ENCODE assay signal across 8 mouse cellular contexts in the genomic region with DNA sequence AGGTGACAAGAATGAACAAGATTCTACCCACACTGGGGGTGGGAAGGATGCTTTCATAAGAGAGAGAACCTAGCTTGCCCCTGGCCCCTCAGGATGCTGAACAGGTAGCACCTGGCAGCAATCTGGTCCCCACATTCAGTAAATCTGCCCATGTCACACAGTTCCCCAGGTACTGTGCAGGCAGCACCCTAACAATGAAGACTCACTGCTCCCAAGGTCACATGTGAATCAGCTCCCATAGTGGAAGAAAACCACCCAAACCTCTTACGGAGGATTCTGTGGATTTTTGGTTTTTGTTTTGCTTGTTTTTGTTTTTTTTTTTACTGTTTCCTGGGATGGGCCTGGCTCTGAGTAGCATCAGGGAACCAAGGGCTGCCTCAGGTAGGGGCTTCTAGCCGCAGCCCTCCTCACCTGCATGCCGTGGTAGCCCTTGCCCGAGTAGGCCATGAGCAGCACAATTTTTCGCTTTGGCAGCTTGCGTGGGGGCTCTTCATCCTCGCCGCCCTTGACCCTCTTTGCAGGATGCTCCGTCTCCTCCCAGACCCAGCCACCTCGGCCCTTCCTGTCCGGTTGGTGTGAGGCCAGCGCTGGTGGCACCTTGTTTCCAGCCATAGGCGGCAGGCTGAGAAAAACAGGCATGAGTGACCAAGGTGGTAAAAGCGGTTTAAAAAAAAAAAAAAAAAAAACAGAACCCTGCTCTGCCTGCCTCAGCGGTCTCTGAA. TPM values are rescaled to one million over a fixed set of nuclear protein-coding genes. Genes with fewer than 3 reads are reported as not detected.
A peak's percentile ranks its signal among the peaks of the same experiment; 100 is the strongest.
DNase-seq lines count a peak whose midpoint lies in the region; ATAC-seq and TF ChIP-seq lines count a peak whose summit lies in the region.

No protein-coding gene starts in this region.

- no peak for ATAC-seq in forebrain, embryonic 15.5 days (replicated peaks)
- no peak for ATAC-seq in liver, postnatal 0 days

- peak overlapping the region; percentile 22 for H3K9ac ChIP-seq in heart, adult 2 months (ENCODE audit: low read depth, low read length)
- peak overlapping the region; percentile 89 for H3K9ac ChIP-seq in ES-E14 (ENCODE audit: insufficient read depth, low read depth, low read length, poor library complexity, severe bottlenecking)
- peak overlapping the region; percentile 68 for H3K9ac ChIP-seq in forebrain, embryonic 15.5 days (replicated peaks)
- peak overlapping the region; percentile 85 for H3K9ac ChIP-seq in liver, postnatal 0 days (replicated peaks)

- no peak for TF ChIP-seq POLR2A in heart, adult 2 months (IDR thresholded peaks at IDR 0.05; ENCODE audit: insufficient read depth, low read depth, low read length)

- H3K4me3 ChIP-seq in heart, adult 2 months, result peak overlapping the region; percentile 79
- peak overlapping the region; percentile 77 to 95 for H3K4me3 ChIP-seq in ES-E14 (ENCODE audit: insufficient read depth in 1 of 2, low read depth in 1 of 2, low read length in 2 of 2, poor library complexity in 1 of 2, severe bottlenecking in 1 of 2)
- peak overlapping the region; percentile 82 for H3K4me3 ChIP-seq in forebrain, embryonic 15.5 days
- peak overlapping the region; percentile 80 for H3K4me3 ChIP-seq in liver, postnatal 0 days (ENCODE audit: low read depth, low read length)

- 24% methylated on average over 15 of the region's 15 CpGs for WGBS in heart, adult 2 months
- 25% methylated on average over 15 of the region's 15 CpGs for WGBS in forebrain, embryonic 15.5 days
- 12% methylated on average over 15 of the region's 15 CpGs for WGBS in liver, postnatal 0 days (ENCODE audit: insufficient replicate concordance)

- no peaks in the 10 kb centered on the region for H3K36me3 ChIP-seq in heart, adult 2 months (ENCODE audit: control insufficient read depth, insufficient read depth, low read length)
- H3K36me3 ChIP-seq in ES-E14 (ENCODE audit: control insufficient read depth, insufficient read depth, low read length, poor library complexity, severe bottlenecking), result peaks cover 28% of the 10 kb centered on the region
- peaks cover 11% of the 10 kb centered on the region for H3K36me3 ChIP-seq in forebrain, embryonic 15.5 days
- H3K36me3 ChIP-seq in liver, postnatal 0 days (replicated peaks; ENCODE audit: insufficient read depth, low read length), result peaks cover 34% of the 10 kb centered on the region

- H3K9me3 ChIP-seq in ES-E14 (ENCODE audit: control insufficient read depth, insufficient read depth, low read depth, low read length), result no peaks in the 10 kb centered on the region
- H3K9me3 ChIP-seq in forebrain, embryonic 15.5 days, result no peaks in the 10 kb centered on the region
- H3K9me3 ChIP-seq in liver, postnatal 0 days (ENCODE audit: low read length), result no peaks in the 10 kb centered on the region

- no peak for DNase-seq in heart, adult 2 months
- no peak for DNase-seq in heart, postnatal 36 days
- no peak for DNase-seq in ES-E14 (ENCODE audit: low read depth, low spot score)
- no peak for DNase-seq in liver, postnatal 0 days
- no peak for DNase-seq in gastrocnemius, postnatal 4 days (ENCODE audit: low spot score in 2 of 2)
- no peak for DNase-seq in frontal cortex, postnatal 14 days (ENCODE audit: low spot score in 2 of 2)
- no peak for DNase-seq in thymus, postnatal 10 days (ENCODE audit: low spot score in 2 of 2)

- in situ Hi-C loops in ES-E14 (cut with MboI; ENCODE audit: low sequenced_read_pairs in 2 of 2, unreplicated experiment in 2 of 2), result no loop called here

- peaks cover 2% of the 10 kb centered on the region for H3K4me1 ChIP-seq in heart, adult 2 months (ENCODE audit: control insufficient read depth, insufficient read depth, low read length)
- H3K4me1 ChIP-seq in ES-E14 (ENCODE audit: control insufficient read depth in 2 of 2, insufficient read depth in 2 of 2, low read length in 2 of 2, poor library complexity in 1 of 2), result peaks cover 0 to 13% of the 10 kb centered on the region in 2 experiments; a peak in 1 of 4 replicates
- H3K4me1 ChIP-seq in forebrain, embryonic 15.5 days, result peaks cover 18% of the 10 kb centered on the region
- peaks cover 25% of the 10 kb centered on the region for H3K4me1 ChIP-seq in liver, postnatal 0 days (ENCODE audit: insufficient read depth)

- no peak overlapping the region; the same call in 1 of the 2 replicates for H3K27ac ChIP-seq in heart, adult 2 months
- no peak overlapping the region for H3K27ac ChIP-seq in ES-E14 (ENCODE audit: insufficient read depth, low read depth, low read length, poor library complexity, severe bottlenecking)
- H3K27ac ChIP-seq in forebrain, embryonic 15.5 days (replicated peaks), result no peak overlapping the region
- H3K27ac ChIP-seq in liver, postnatal 0 days (ENCODE audit: low read depth), result peak overlapping the region; percentile 79

- peak overlapping the region; percentile 96 for H3K4me2 ChIP-seq in forebrain, embryonic 15.5 days (replicated peaks)
- peak overlapping the region; percentile 99 for H3K4me2 ChIP-seq in liver, postnatal 0 days (ENCODE audit: low read depth, low read length)

- intact Hi-C loops in heart, adult 2 months (cut with DNase I), result no loop called here
- intact Hi-C loops in heart, postnatal 36 days (cut with DNase I), result no loop called here

- TF ChIP-seq EP300 in heart, adult 2 months (IDR thresholded peaks at IDR 0.05; ENCODE audit: insufficient read depth, low read depth, low read length), result no peak
- TF ChIP-seq EP300 in liver, postnatal 0 days (IDR thresholded peaks at IDR 0.05; ENCODE audit: low read depth), result no peak

- H3K27me3 ChIP-seq in heart, adult 2 months (ENCODE audit: control insufficient read depth, insufficient read depth, low read length), result no peaks in the 10 kb centered on the region
- no peaks in the 10 kb centered on the region for H3K27me3 ChIP-seq in forebrain, embryonic 15.5 days
- no peaks in the 10 kb centered on the region for H3K27me3 ChIP-seq in liver, postnatal 0 days (ENCODE audit: insufficient read depth, low read length)

- TF ChIP-seq CTCF in heart, adult 2 months (IDR thresholded peaks at IDR 0.05), result no peak
- TF ChIP-seq CTCF in liver, postnatal 0 days (IDR thresholded peaks at IDR 0.05; ENCODE audit: low read depth), result no peak

- H3K79me2 ChIP-seq in heart, adult 2 months (replicated peaks; ENCODE audit: control insufficient read depth, insufficient read depth, low read length), result no peaks in the 10 kb centered on the region

TF ChIP-seq in ES-E14, 5 proteins besides CTCF, POLR2A, EP300 and RAD21:
- TF ChIP-seq MAFK (IDR thresholded peaks at IDR 0.05; ENCODE audit: insufficient read depth, low read depth, low read length) (no peak), HCFC1 (IDR thresholded peaks at IDR 0.05; ENCODE audit: borderline replicate concordance, insufficient read depth, low read length) (no peak), ZNF384 (IDR thresholded peaks at IDR 0.05; ENCODE audit: low read depth, low read length) (no peak; the same call in 1 of the 2 replicates), ZC3H11A (IDR thresholded peaks at IDR 0.05; ENCODE audit: borderline replicate concordance, low read depth, low read length) (no peak), CHD2 (IDR thresholded peaks at IDR 0.05; ENCODE audit: low read depth, low read length) (no peak)
TF ChIP-seq in ES-E14: peak in this region for 0.

RNA-seq across cellular contexts. Expression of a gene that starts 1.0 kb away (rescaled TPM):
- 10 to 100 TPM; 19.1 to 21.3 TPM for total RNA-seq in heart, adult 2 months (2021)
- polyA plus RNA-seq in heart, adult 2 months (2012; rRNA removed), result 15.8 and 16.2 TPM in 2 replicates
- total RNA-seq in heart, postnatal 36 days (2021), result 10 to 100 TPM; 18.8 to 21.9 TPM
- 62.1 and 68.2 TPM in 2 replicates for total RNA-seq in ES-E14 (2012; rRNA removed)
- 23.6 and 25.7 TPM in 2 replicates for polyA plus RNA-seq in forebrain, embryonic 15.5 days (2015; fragmentation: Nextera tagmentation; extraction: Ambion mirVana)
- polyA plus RNA-seq in liver, postnatal 0 days (2015; fragmentation: Nextera tagmentation; extraction: Ambion mirVana), result 16.9 and 19.0 TPM in 2 replicates
- 10 to 100 TPM; 17.1 to 19.4 TPM for total RNA-seq in gastrocnemius, postnatal 4 days (2021)

RNA-seq across cellular contexts. Expression of a gene that starts 8.9 kb away (rescaled TPM):
- 10 to 100 TPM; 31.4 to 32.6 TPM for total RNA-seq in heart, adult 2 months (2021)
- polyA plus RNA-seq in heart, adult 2 months (2012; rRNA removed), result 18.4 and 21.0 TPM in 2 replicates
- 10 to 100 TPM; 30.0 to 38.4 TPM for total RNA-seq in heart, postnatal 36 days (2021)
- total RNA-seq in ES-E14 (2012; rRNA removed), result 56.7 and 62.2 TPM in 2 replicates
- polyA plus RNA-seq in forebrain, embryonic 15.5 days (2015; fragmentation: Nextera tagmentation; extraction: Ambion mirVana), result 56.6 and 62.1 TPM in 2 replicates
- 9.3 and 10.6 TPM in 2 replicates for polyA plus RNA-seq in liver, postnatal 0 days (2015; fragmentation: Nextera tagmentation; extraction: Ambion mirVana)
- total RNA-seq in gastrocnemius, postnatal 4 days (2021), result 10 to 100 TPM; 68.4 to 78.0 TPM

RNA-seq across cellular contexts. Expression of a gene that starts 30.5 kb away (rescaled TPM):
- 10 to 100 TPM; 64.8 to 82.1 TPM for total RNA-seq in heart, adult 2 months (2021)
- polyA plus RNA-seq in heart, adult 2 months (2012; rRNA removed), result 55.9 and 62.6 TPM in 2 replicates
- 10 to 100 TPM; 85.6 to 94.0 TPM for total RNA-seq in heart, postnatal 36 days (2021)
- total RNA-seq in ES-E14 (2012; rRNA removed), result 82.7 and 136 TPM in 2 replicates
- 45.0 and 46.6 TPM in 2 replicates for polyA plus RNA-seq in forebrain, embryonic 15.5 days (2015; fragmentation: Nextera tagmentation; extraction: Ambion mirVana)
- 7.9 and 8.1 TPM in 2 replicates for polyA plus RNA-seq in liver, postnatal 0 days (2015; fragmentation: Nextera tagmentation; extraction: Ambion mirVana)
- total RNA-seq in gastrocnemius, postnatal 4 days (2021), result 10 to 100 TPM; 34.5 to 34.7 TPM

Comparison
In these comparisons a context has a peak if more than half of its experiments do, and no peak if none do; other contexts are left out.
1. H3K9ac ChIP-seq: peak in every context shown above with its lines; median percentile 89 in ES-E14; 85 in liver, postnatal 0 days; 68 in forebrain, embryonic 15.5 days; 22 in heart, adult 2 months.